Mouse (Mus musculus) adrenal gland, adult 8-10 months (tissue): ENCODE results near the gene Spag16. TPM values are rescaled to one million over a fixed set of nuclear protein-coding genes. Genes with fewer than 3 reads are reported as not detected.

Experiments used
- DNase-seq: peaks from one replicate; pipeline ENCODE4 v3.0.0; 2022
- total RNA-seq, 4 experiments: library from RNA; stranded (reverse); gene quantifications; 2 replicates each; pipeline ENCODE4 v1.2.4; 2022

The Spag16 gene
- total RNA-seq, 4 experiments from 2014 or later: not detected

GRCm38 (mm10) chr1:70104683-70105082 lies 277.9 kb downstream of the Spag16 start:
- DNase-seq: no peak

GRCm38 (mm10) chr1:70116212-70116982 lies 289.6 kb downstream of the Spag16 start:
- DNase-seq: no peak

DNA sequence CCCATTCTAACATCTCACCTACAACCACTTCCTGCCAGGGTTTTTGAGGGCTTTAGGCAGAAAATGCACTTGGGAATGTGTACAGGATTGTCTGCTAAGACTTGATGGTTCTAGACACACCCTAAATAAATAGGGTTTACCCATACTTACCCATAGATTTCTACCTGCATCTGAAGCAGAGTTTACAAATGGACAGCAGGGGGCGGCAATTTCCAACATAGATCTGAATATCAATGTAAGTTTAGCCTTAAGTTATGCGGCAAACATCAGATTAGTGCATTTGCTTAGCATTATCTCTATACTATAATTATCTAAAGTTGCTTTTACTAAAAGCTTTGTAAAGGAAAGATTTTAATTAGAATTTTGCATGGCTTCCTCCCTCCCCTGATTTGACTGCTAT lies 301.3 kb downstream of the Spag16 start:
- no peak for DNase-seq

DNA sequence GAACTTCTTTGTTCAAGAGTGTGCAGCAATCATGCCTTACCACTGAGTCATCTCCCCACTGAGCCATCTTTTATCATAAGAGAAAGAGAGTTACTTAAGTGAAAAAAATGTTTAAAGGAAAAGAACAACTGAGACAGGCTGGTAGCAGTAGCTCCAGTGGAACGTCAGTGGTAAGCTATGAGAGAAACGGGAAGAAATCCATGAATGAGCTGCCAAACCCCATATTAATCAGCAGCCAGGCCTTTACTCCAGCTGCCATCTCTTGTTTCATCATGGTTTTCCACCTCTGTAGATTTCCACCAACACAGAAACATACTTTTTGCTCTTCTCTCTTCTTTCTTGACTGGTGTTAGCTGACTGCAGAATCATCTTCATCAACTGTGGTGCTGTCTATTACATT lies 308.8 kb downstream of the Spag16 start:
- no peak for DNase-seq

- DNase-seq: no peak
These were observed 338.8 kb downstream of the Spag16 start for GRCm38 (mm10) chr1:70165343-70166158.

DNA sequence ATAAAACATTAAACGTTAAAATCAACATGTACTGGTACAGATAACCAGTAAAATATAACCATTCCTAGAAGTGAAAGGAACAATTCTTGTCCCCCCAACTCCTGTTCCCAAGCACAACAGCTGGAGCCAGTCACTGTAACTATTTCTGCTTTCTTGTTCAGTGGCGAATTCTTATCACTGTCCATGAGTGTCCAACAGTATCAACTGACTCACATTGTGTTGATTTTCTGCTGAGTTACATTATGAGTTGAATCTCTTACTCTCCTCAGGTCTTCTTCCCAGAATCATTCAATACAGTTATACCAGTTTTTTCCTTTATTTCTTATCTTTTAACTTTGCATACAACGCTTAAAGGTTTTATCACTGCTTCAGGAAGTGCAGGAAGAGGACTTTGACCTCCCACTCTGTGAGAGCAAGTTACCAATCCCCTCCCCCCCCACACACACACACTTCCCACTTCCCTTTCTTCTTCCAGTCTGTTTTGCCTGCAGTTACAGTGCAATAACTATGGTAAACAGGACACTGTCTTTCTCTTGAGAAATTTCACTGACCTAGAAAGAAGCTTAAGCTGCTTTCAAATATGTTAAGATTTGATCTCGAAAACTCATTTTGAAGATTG lies 353.5 kb downstream of the Spag16 start:
- DNase-seq: no peak

DNA sequence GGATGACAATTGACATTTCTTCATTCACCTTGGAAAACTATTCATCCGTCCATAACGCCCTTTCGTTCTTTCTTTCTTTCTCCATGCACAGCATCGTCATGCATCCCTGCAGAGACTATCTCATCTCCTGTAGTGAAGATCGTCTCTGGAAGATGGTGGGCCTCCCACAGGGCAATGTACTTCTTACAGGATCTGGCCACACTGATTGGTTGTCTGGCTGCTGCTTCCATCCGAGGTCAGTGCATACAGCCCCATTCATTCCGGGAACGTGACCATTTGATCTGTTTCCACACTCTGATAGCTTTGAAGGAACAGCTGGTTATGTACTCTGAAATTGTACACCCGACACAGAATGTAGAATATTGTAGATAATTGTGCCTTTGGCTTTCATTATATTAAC lies 438.0 kb downstream of the Spag16 start:
- DNase-seq: no peak

GRCm38 (mm10) chr1:70265920-70266505 lies 439.2 kb downstream of the Spag16 start:
- DNase-seq: no peak

GRCm38 (mm10) chr1:70270139-70270538 lies 443.4 kb downstream of the Spag16 start:
- DNase-seq: no peak

DNA sequence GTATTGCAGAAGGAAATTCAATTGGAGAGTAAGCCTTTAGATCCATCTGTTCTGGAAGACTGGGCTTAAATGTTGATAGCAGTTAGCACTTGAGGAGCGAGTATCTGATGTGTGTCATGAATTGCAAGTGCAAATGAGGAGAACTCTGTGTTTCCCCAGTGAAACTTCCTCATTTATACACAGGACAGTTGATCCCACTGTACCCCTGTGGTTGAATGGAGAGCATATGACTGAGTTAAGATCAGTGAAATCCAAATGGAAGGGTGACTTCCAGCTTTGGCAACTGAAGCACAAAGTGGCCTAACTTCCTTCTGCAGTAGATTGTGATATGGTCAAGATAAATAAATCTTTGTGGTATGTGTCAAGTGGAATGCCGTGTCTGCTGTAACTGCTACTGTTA lies 446.0 kb downstream of the Spag16 start:
- no peak for DNase-seq

GRCm38 (mm10) chr1:70279296-70279695 lies 452.5 kb downstream of the Spag16 start:
- DNase-seq: no peak

DNA sequence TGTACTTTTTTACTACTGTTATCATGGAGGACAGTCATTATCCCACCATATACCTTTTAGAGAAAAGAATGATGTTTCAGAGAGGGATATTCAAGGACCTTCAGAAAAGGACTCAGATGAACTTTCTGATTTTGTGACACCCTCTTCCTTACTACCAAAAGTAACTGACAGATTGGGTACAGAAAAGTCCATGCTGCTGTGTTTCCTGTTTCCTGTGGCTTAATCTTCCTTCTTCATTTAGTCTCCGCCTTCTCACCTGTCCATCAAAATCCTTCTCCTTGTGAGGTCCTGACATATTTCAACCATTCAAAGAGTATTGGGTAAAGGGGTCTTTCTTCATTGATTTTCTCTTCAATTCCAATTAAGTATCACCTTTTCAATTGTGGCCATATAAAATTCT lies 456.6 kb downstream of the Spag16 start:
- DNase-seq: no peak

- DNase-seq: no peak
These were observed 457.4 kb downstream of the Spag16 start for GRCm38 (mm10) chr1:70284140-70284539.

- DNase-seq: no peak
These were observed 489.5 kb downstream of the Spag16 start for GRCm38 (mm10) chr1:70316128-70316765.

DNA sequence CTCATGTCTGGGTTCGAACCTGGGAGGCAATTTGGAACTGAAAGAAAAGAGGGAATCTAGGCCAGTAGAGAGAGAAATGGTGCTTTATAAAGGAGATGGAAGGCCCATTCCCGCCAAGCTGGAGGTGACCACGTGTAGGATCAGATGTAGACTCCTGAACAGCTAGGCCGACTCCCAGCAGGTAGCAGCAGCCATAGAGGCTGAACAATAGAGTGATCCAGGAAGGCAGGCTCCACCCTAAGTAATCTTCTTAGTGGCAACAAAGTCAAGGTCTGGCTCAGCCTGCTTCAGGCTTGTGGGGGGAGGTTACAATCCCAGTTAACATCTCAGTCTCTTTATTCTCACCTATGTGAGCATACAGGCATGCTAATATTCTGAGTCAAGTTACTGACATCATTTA lies 494.2 kb downstream of the Spag16 start:
- DNase-seq: no peak

DNA sequence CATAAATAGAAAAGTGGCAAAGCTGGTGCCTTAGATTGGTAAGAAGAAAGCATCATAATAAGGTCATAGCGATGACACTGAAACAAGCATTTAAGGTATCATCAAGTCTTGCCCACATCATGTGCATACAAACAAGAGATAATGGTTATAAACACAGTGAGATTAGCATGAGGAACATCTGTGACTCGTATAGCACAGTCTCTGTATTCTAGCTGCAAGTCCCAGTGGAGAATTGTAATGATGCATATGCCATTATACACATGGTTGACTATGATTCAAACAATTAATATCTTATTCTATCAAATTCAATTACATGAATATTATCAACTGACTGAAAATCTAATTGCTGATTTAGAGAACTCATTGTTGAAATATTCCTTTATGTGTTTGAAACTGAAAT lies 519.4 kb downstream of the Spag16 start:
- DNase-seq: no peak

- DNase-seq: no peak
These were observed 524.6 kb downstream of the Spag16 start for GRCm38 (mm10) chr1:70351371-70351770.

DNA sequence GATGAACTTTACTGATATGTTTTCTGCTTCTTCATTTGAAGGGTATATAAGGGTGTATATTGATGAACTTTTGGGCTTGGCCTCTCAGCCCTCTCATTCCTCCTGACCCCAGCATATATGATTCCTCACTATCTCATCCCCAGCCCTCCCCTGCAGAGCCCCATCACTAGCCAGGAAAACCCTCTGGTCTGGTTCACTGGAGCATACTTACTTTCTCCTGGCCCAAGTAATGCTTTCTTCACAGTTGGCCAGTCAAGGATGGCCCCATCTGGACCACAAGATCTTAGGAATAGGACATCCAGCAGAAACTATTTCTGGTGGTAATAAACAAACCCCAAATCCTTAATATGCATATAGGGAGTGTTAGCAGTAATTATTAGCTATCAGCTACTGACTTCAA lies 527.2 kb downstream of the Spag16 start:
- DNase-seq: no peak

DNA sequence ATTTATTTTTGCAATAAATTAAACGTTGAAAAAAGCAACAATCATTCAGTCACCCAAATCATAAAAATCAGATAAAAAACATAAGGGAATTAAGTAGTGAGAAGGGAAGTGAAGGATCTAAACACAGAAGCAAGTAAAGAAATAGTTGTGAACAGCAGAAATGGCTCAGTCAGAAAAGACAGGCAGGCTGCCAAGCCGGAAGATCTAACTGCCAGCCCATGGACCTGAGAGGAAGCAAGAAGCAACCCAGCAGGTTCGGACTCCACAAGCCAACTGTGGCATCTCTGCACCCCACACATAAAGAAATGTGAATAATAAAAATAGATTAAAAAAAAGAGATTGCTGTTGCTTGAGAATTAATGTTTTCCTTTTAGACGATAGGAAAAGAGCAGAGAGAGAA lies 545.0 kb downstream of the Spag16 start:
- DNase-seq: no peak

DNA sequence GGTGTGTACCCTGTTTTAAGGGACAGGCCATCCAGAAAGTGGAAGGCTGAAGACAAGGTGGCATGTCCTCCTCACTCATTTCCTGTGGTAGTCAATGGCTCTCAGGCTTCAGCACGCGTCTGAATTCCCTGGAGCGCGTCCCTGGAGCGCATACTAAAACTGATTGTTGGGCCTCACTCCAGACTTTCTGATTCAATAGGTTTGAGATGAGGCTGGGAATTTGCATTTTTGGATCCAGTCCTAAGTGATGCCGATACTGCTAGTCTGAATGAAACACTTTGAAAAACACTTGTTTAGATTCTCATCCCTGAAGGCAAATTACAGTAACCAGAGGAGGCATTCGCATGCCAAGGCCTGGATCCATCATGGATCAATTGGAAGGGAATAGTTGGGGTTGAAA lies 553.3 kb downstream of the Spag16 start:
- DNase-seq: no peak

DNA sequence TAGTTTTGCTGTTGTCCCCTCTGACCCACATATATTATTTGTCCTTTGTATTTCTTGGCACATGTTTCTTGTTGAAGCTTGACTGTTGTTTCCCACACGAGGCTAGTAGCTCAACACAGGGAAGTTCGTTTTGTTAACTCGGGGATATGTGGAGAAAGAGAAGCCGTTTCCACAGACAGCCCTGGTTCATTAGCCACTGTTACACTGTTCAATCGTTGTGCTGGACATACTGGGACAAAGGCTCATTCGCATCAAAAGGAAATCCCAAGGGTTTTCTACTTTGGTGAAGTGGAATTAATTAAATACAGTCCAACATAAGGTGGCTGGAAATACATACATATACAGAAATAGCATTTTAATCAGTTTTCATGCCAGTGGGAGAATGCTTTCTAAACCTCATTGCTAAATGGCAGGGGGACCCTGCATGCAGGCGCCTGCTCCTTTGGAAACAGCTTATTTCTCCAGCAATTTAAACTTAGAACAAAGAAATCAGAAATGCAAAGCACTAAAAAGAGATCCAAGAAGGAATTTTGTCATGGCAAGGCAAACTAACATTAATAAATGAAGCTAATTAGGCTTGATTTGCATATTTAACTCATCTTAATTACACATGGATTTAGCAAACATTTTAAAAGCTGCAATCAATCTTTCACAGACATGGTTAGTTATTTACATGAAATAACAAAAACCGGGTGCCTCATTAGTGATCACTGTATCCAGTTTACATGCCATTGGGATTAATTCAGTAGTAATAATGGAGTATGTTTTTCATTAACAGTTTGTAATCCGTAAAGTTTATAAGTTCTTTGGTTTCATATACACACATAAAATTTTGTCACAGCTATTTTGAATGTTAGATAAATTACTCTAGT lies 615.7 kb downstream of the Spag16 start:
- DNase-seq: no peak

GRCm38 (mm10) chr1:70479864-70480263 lies 653.1 kb downstream of the Spag16 start:
- DNase-seq: no peak
